In the genomic region with DNA sequence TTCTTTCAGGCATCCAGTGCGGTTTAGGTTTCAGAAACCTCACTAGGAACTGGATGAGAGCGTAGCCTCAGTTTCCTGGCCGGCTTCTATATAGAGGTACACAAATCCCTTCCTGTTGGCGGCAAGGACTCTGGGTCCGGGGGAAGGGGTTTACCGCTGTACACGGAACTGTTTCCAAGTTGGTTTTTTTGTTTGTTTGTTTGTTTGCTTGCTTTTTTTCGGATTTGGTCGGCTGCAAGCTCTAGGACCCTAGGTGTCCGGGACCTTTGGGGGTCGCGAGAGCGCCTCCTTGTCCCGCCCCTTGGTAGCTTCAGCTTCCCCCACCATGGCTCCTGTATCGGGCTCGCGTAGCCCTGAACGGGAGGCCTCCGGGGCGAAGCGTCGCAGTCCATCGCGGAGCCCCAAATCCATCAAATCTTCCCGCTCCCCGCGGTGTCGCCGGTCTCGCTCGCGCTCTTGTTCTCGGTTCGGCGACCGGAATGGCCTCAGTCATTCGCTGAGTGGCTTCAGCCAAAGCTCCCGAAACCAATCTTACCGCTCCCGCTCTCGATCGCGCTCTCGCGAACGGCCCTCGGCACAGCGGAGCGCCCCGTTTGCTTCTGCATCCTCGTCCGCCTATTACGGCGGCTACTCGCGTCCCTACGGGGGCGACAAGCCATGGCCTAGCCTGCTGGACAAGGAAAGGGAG, we compare ENCODE assay signal across 8 mouse cellular contexts. TPM values are rescaled to one million over a fixed set of nuclear protein-coding genes. Genes with fewer than 3 reads are reported as not detected.
DNase-seq lines count a peak whose midpoint lies in the region; ATAC-seq and TF ChIP-seq lines count a peak whose summit lies in the region.

A gene (plus strand): TSS at position 125 of the 688 bp plus-strand sequence.

- H3K9ac ChIP-seq in forebrain, embryonic 14.5 days (ENCODE audit: low read length), result peak within 1 kb of the TSS; percentile 71
- peak within 1 kb of the TSS; percentile 76 for H3K9ac ChIP-seq in lung, embryonic 14.5 days

- H3K27ac ChIP-seq in forebrain, embryonic 14.5 days (ENCODE audit: low read depth, low read length), result peak within 1 kb of the TSS; percentile 60; the same call in 1 of the 2 replicates
- H3K27ac ChIP-seq in layer of hippocampus, adult 2 months, result peak within 1 kb of the TSS; percentile 86
- peak within 1 kb of the TSS; percentile 82 for H3K27ac ChIP-seq in lung, embryonic 14.5 days (ENCODE audit: low read depth)
- no peak within 1 kb of the TSS for H3K27ac ChIP-seq in olfactory bulb, adult 2 months (ENCODE audit: insufficient read depth, low read depth, low read length)
- H3K27ac ChIP-seq in thymus, adult 2 months (ENCODE audit: control insufficient read depth, insufficient read depth, low read length), result peak within 1 kb of the TSS; percentile 79

- peak within 1 kb of the TSS; percentile 58 for H3K4me2 ChIP-seq in forebrain, embryonic 14.5 days (ENCODE audit: low read length)
- peak within 1 kb of the TSS; percentile 59 for H3K4me2 ChIP-seq in lung, embryonic 14.5 days

- no peaks in the 10 kb centered on the region for H3K9me3 ChIP-seq in forebrain, embryonic 14.5 days (replicated peaks; ENCODE audit: control insufficient read depth, low read length)
- H3K9me3 ChIP-seq in lung, embryonic 14.5 days (ENCODE audit: low read depth, low read length), result no peaks in the 10 kb centered on the region

- TF ChIP-seq CTCF in layer of hippocampus, adult 2 months (conservative IDR thresholded peaks at IDR 0.05), result no peak
- TF ChIP-seq CTCF in lung, embryonic 14.5 days (IDR thresholded peaks at IDR 0.05; ENCODE audit: low read depth), result no peak
- TF ChIP-seq CTCF in olfactory bulb, adult 2 months (IDR thresholded peaks at IDR 0.05; ENCODE audit: insufficient read depth, low read depth, low read length), result no peak
- no peak for TF ChIP-seq CTCF in thymus, adult 2 months (IDR thresholded peaks at IDR 0.05; ENCODE audit: borderline replicate concordance, control insufficient read depth, extremely low read depth, insufficient read depth, low read length, poor library complexity)

- no peaks in the 10 kb centered on the region; the same call in 1 of the 2 replicates for H3K4me1 ChIP-seq in forebrain, embryonic 14.5 days (ENCODE audit: control insufficient read depth, insufficient read depth, low read length)
- H3K4me1 ChIP-seq in lung, embryonic 14.5 days (ENCODE audit: insufficient read depth), result no peaks in the 10 kb centered on the region
- peaks cover 3% of the 10 kb centered on the region; the same call in 1 of the 2 replicates for H3K4me1 ChIP-seq in olfactory bulb, adult 2 months (ENCODE audit: control insufficient read depth, insufficient read depth, low read length)
- peaks cover 5% of the 10 kb centered on the region for H3K4me1 ChIP-seq in thymus, adult 2 months (replicated peaks; ENCODE audit: control insufficient read depth, insufficient read depth, low read length)

- no peaks in the 10 kb centered on the region for H3K27me3 ChIP-seq in forebrain, embryonic 14.5 days (replicated peaks; ENCODE audit: control insufficient read depth, insufficient read depth, low read length)
- H3K27me3 ChIP-seq in lung, embryonic 14.5 days (ENCODE audit: insufficient read depth, low read length), result no peaks in the 10 kb centered on the region
- H3K27me3 ChIP-seq in thymus, adult 2 months (ENCODE audit: control insufficient read depth, insufficient read depth, low read length), result no peaks in the 10 kb centered on the region

- intact Hi-C loops in heart, postnatal 25 days (cut with DNase I), result loop anchor here (2.0 to 10.0 kb wide), 2 partner anchors 16 to 68 kb away; a partner anchor contains a TSS

- no peaks in the 10 kb centered on the region; the same call in 1 of the 2 replicates for H3K36me3 ChIP-seq in forebrain, embryonic 14.5 days (ENCODE audit: control insufficient read depth, insufficient read depth, low read length)
- no peaks in the 10 kb centered on the region for H3K36me3 ChIP-seq in lung, embryonic 14.5 days (ENCODE audit: insufficient read depth)
- H3K36me3 ChIP-seq in thymus, adult 2 months (ENCODE audit: control insufficient read depth, insufficient read depth, low read length), result no peaks in the 10 kb centered on the region

- peak; percentile 87 for DNase-seq in ES-CJ7 (ENCODE audit: low read depth, low spot score)
- peak; percentile 66 for DNase-seq in cerebellum, adult 11 months
- peak; percentile 86 for DNase-seq in forebrain, embryonic 14.5 days (ENCODE audit: low spot score)
- peak; percentile 22 for DNase-seq in heart, postnatal 25 days (ENCODE audit: low spot score)
- DNase-seq in layer of hippocampus, adult 2 months (ENCODE audit: low spot score in 2 of 2), result peak; percentile 61 to 76
- DNase-seq in lung, embryonic 14.5 days, result peak; percentile 88
- DNase-seq in thymus, adult 2 months, result peak; percentile 68

- H3K4me3 ChIP-seq in forebrain, embryonic 14.5 days (ENCODE audit: low read depth, low read length), result peak within 1 kb of the TSS; percentile 57
- H3K4me3 ChIP-seq in layer of hippocampus, adult 2 months, result peak within 1 kb of the TSS; percentile 73
- peak within 1 kb of the TSS; percentile 61 for H3K4me3 ChIP-seq in lung, embryonic 14.5 days (ENCODE audit: low read depth, low read length)
- H3K4me3 ChIP-seq in olfactory bulb, adult 2 months (ENCODE audit: insufficient read depth, low read depth, low read length), result peak within 1 kb of the TSS; percentile 62
- H3K4me3 ChIP-seq in thymus, adult 2 months (ENCODE audit: control insufficient read depth, insufficient read depth, low read length), result peak within 1 kb of the TSS; percentile 94

- WGBS in forebrain, embryonic 14.5 days, result 24% methylated on average over 56 of the region's 58 CpGs
- WGBS in lung, embryonic 14.5 days, result 9% methylated on average over 58 of the region's 58 CpGs
- WGBS in olfactory bulb, adult 2 months, result 10% methylated on average over 58 of the region's 58 CpGs
- WGBS in thymus, adult 2 months, result 2% methylated on average over 49 of the region's 58 CpGs

- TF ChIP-seq POLR2A in olfactory bulb, adult 2 months (IDR thresholded peaks at IDR 0.05; ENCODE audit: insufficient read depth, low read depth, low read length), result no peak
- TF ChIP-seq POLR2A in thymus, adult 2 months (IDR thresholded peaks at IDR 0.05; ENCODE audit: control insufficient read depth, extremely low read depth, insufficient read depth, low read length, poor library complexity), result no peak; the same call in 1 of the 2 replicates

- peak; percentile 93 for ATAC-seq in forebrain, embryonic 14.5 days
- ATAC-seq in lung, embryonic 14.5 days (ENCODE audit: insufficient read depth), result peak; percentile 92

RNA-seq across cellular contexts. Expression of the gene that starts here (rescaled TPM):
- 13.6 and 17.1 TPM in 2 replicates for polyA plus RNA-seq in forebrain, embryonic 14.5 days (2014; fragmentation: Nextera tagmentation; extraction: Ambion mirVana)
- 10 to 100 TPM in 1 of 2 experiments, 1 to 10 TPM in 1; 8.9 to 10.2 TPM for total RNA-seq in heart, postnatal 25 days (2021)
- 10 to 100 TPM; 13.5 to 15.2 TPM for total RNA-seq in layer of hippocampus, adult 2 months (2021)
- 13.6 and 15.9 TPM in 2 replicates for polyA plus RNA-seq in lung, embryonic 14.5 days (2014; fragmentation: Nextera tagmentation; extraction: Ambion mirVana)
- not detected in 2 replicates for polyA plus RNA-seq in olfactory bulb, adult 2 months (2012; ENCODE audit: insufficient read depth, insufficient read length, low replicate concordance, missing spikeins)
- polyA plus RNA-seq in thymus, adult 2 months (2012; rRNA removed), result 5.9 and 6.8 TPM in 2 replicates

Comparison
In these comparisons a context has a peak if more than half of its experiments do, and no peak if none do; other contexts are left out.
1. DNase-seq: peak in every context shown above with its lines; median percentile 88 in lung, embryonic 14.5 days; 87 in ES-CJ7; 86 in forebrain, embryonic 14.5 days; 68 in layer of hippocampus, adult 2 months; 68 in thymus, adult 2 months; 66 in cerebellum, adult 11 months; 22 in heart, postnatal 25 days.